Mouse (Mus musculus): ENCODE data around the gene Sfrp4. TPM values are rescaled to one million over a fixed set of nuclear protein-coding genes. Genes with fewer than 3 reads are reported as not detected.

Sfrp4 gene
- polyA plus RNA-seq, 1 experiment: 0.85 TPM

GRCm38 (mm10) chr13:19602531-19602930 is 20.4 kb upstream of the Sfrp4 start:
- TF ChIP-seq POLR2A (IDR thresholded peaks at IDR 0.05; ENCODE audit: control insufficient read depth, extremely low read depth, insufficient read depth, low read length, poor library complexity) (no peak), CTCF (IDR thresholded peaks at IDR 0.05; ENCODE audit: borderline replicate concordance, control insufficient read depth, extremely low read depth, insufficient read depth, low read length, poor library complexity) (no peak)
- Histone ChIP-seq H3K27ac (ENCODE audit: control insufficient read depth, insufficient read depth, low read length) (no peak overlapping the region), H3K4me3 (ENCODE audit: control insufficient read depth, insufficient read depth, low read length) (no peak overlapping the region), H3K36me3 (ENCODE audit: control insufficient read depth, insufficient read depth, low read length) (no peaks in the 10 kb centered on the region), H3K27me3 (ENCODE audit: control insufficient read depth, insufficient read depth, low read length) (no peaks in the 10 kb centered on the region), H3K4me1 (replicated peaks; ENCODE audit: control insufficient read depth, insufficient read depth, low read length) (no peaks in the 10 kb centered on the region)
- DNase-seq: no peak
- WGBS: 94% methylated on average over 1 of the region's 1 CpGs

- DNase-seq: no peak
- Histone ChIP-seq H3K27ac (ENCODE audit: control insufficient read depth, insufficient read depth, low read length) (no peak overlapping the region), H3K4me3 (ENCODE audit: control insufficient read depth, insufficient read depth, low read length) (no peak overlapping the region), H3K27me3 (ENCODE audit: control insufficient read depth, insufficient read depth, low read length) (no peaks in the 10 kb centered on the region), H3K36me3 (ENCODE audit: control insufficient read depth, insufficient read depth, low read length) (no peaks in the 10 kb centered on the region), H3K4me1 (replicated peaks; ENCODE audit: control insufficient read depth, insufficient read depth, low read length) (no peaks in the 10 kb centered on the region)
- WGBS: 90% methylated on average over 1 of the region's 1 CpGs
- TF ChIP-seq CTCF (IDR thresholded peaks at IDR 0.05; ENCODE audit: borderline replicate concordance, control insufficient read depth, extremely low read depth, insufficient read depth, low read length, poor library complexity) (no peak), POLR2A (IDR thresholded peaks at IDR 0.05; ENCODE audit: control insufficient read depth, extremely low read depth, insufficient read depth, low read length, poor library complexity) (no peak)
Measured at GRCm38 (mm10) chr13:19603719-19604118, 19.2 kb upstream of the Sfrp4 start.

- no peak for TF ChIP-seq POLR2A (IDR thresholded peaks at IDR 0.05; ENCODE audit: control insufficient read depth, extremely low read depth, insufficient read depth, low read length, poor library complexity)
- TF ChIP-seq CTCF (IDR thresholded peaks at IDR 0.05; ENCODE audit: borderline replicate concordance, control insufficient read depth, extremely low read depth, insufficient read depth, low read length, poor library complexity): no peak
- no peak overlapping the region for H3K27ac ChIP-seq (ENCODE audit: control insufficient read depth, insufficient read depth, low read length)
- no peaks in the 10 kb centered on the region for H3K4me1 ChIP-seq (replicated peaks; ENCODE audit: control insufficient read depth, insufficient read depth, low read length)
- no peak overlapping the region for H3K4me3 ChIP-seq (ENCODE audit: control insufficient read depth, insufficient read depth, low read length)
- no peak for DNase-seq
- H3K27me3 ChIP-seq (ENCODE audit: control insufficient read depth, insufficient read depth, low read length): no peaks in the 10 kb centered on the region
- no peaks in the 10 kb centered on the region for H3K36me3 ChIP-seq (ENCODE audit: control insufficient read depth, insufficient read depth, low read length)
Measured at GRCm38 (mm10) chr13:19604916-19605315, 18.0 kb upstream of the Sfrp4 start.

GRCm38 (mm10) chr13:19608120-19608519 is 14.8 kb upstream of the Sfrp4 start:
- no peak overlapping the region for H3K4me3 ChIP-seq (ENCODE audit: control insufficient read depth, insufficient read depth, low read length)
- no peaks in the 10 kb centered on the region for H3K4me1 ChIP-seq (replicated peaks; ENCODE audit: control insufficient read depth, insufficient read depth, low read length)
- no peaks in the 10 kb centered on the region for H3K27me3 ChIP-seq (ENCODE audit: control insufficient read depth, insufficient read depth, low read length)
- H3K36me3 ChIP-seq (ENCODE audit: control insufficient read depth, insufficient read depth, low read length): no peaks in the 10 kb centered on the region
- TF ChIP-seq POLR2A (IDR thresholded peaks at IDR 0.05; ENCODE audit: control insufficient read depth, extremely low read depth, insufficient read depth, low read length, poor library complexity) (no peak), CTCF (IDR thresholded peaks at IDR 0.05; ENCODE audit: borderline replicate concordance, control insufficient read depth, extremely low read depth, insufficient read depth, low read length, poor library complexity) (no peak)
- no peak for DNase-seq
- no peak overlapping the region for H3K27ac ChIP-seq (ENCODE audit: control insufficient read depth, insufficient read depth, low read length)

GRCm38 (mm10) chr13:19612348-19612747 is 10.6 kb upstream of the Sfrp4 start:
- 95% methylated on average over 1 of the region's 1 CpGs for WGBS

GRCm38 (mm10) chr13:19612963-19613362 is 9.9 kb upstream of the Sfrp4 start:
- no peak overlapping the region for H3K4me3 ChIP-seq (ENCODE audit: control insufficient read depth, insufficient read depth, low read length)
- no peaks in the 10 kb centered on the region for H3K36me3 ChIP-seq (ENCODE audit: control insufficient read depth, insufficient read depth, low read length)
- TF ChIP-seq POLR2A (IDR thresholded peaks at IDR 0.05; ENCODE audit: control insufficient read depth, extremely low read depth, insufficient read depth, low read length, poor library complexity) (no peak), CTCF (IDR thresholded peaks at IDR 0.05; ENCODE audit: borderline replicate concordance, control insufficient read depth, extremely low read depth, insufficient read depth, low read length, poor library complexity) (no peak)
- H3K27me3 ChIP-seq (ENCODE audit: control insufficient read depth, insufficient read depth, low read length): no peaks in the 10 kb centered on the region
- no peaks in the 10 kb centered on the region for H3K4me1 ChIP-seq (replicated peaks; ENCODE audit: control insufficient read depth, insufficient read depth, low read length)
- H3K27ac ChIP-seq (ENCODE audit: control insufficient read depth, insufficient read depth, low read length): no peak overlapping the region
- no peak for DNase-seq
- 92% methylated on average over 3 of the region's 3 CpGs for WGBS

More at GRCm38 (mm10) chr13:19612348-19612747, 10.6 kb upstream of the Sfrp4 start:
- H3K36me3 ChIP-seq (ENCODE audit: control insufficient read depth, insufficient read depth, low read length): no peaks in the 10 kb centered on the region
- no peak for TF ChIP-seq CTCF (IDR thresholded peaks at IDR 0.05; ENCODE audit: borderline replicate concordance, control insufficient read depth, extremely low read depth, insufficient read depth, low read length, poor library complexity)
- TF ChIP-seq POLR2A (IDR thresholded peaks at IDR 0.05; ENCODE audit: control insufficient read depth, extremely low read depth, insufficient read depth, low read length, poor library complexity): no peak
- no peaks in the 10 kb centered on the region for H3K4me1 ChIP-seq (replicated peaks; ENCODE audit: control insufficient read depth, insufficient read depth, low read length)
- no peak overlapping the region for H3K27ac ChIP-seq (ENCODE audit: control insufficient read depth, insufficient read depth, low read length)
- no peak for DNase-seq
- no peak overlapping the region for H3K4me3 ChIP-seq (ENCODE audit: control insufficient read depth, insufficient read depth, low read length)
- H3K27me3 ChIP-seq (ENCODE audit: control insufficient read depth, insufficient read depth, low read length): no peaks in the 10 kb centered on the region

- TF ChIP-seq POLR2A (IDR thresholded peaks at IDR 0.05; ENCODE audit: control insufficient read depth, extremely low read depth, insufficient read depth, low read length, poor library complexity) (no peak), CTCF (IDR thresholded peaks at IDR 0.05; ENCODE audit: borderline replicate concordance, control insufficient read depth, extremely low read depth, insufficient read depth, low read length, poor library complexity) (no peak)
- H3K4me3 ChIP-seq (ENCODE audit: control insufficient read depth, insufficient read depth, low read length): no peak overlapping the region
- no peak overlapping the region for H3K27ac ChIP-seq (ENCODE audit: control insufficient read depth, insufficient read depth, low read length)
- H3K4me1 ChIP-seq (replicated peaks; ENCODE audit: control insufficient read depth, insufficient read depth, low read length): no peaks in the 10 kb centered on the region
- DNase-seq: no peak
- 96% methylated on average over 1 of the region's 1 CpGs for WGBS
- no peaks in the 10 kb centered on the region for H3K36me3 ChIP-seq (ENCODE audit: control insufficient read depth, insufficient read depth, low read length)
- no peaks in the 10 kb centered on the region for H3K27me3 ChIP-seq (ENCODE audit: control insufficient read depth, insufficient read depth, low read length)
Measured at GRCm38 (mm10) chr13:19613426-19613825, 9.5 kb upstream of the Sfrp4 start.
